Mouse (Mus musculus) midbrain, embryonic 10.5 days (tissue): ENCODE measurements around the gene Ndufs1. TPM values are rescaled to one million over a fixed set of nuclear protein-coding genes. Genes with fewer than 3 reads are reported as not detected.
"Not testable (repeated sequence)": the region's sequence is repeated elsewhere in the genome, so short reads cannot be mapped to it uniquely, and the experiment has no call there.

Source experiments
- DNase-seq: peaks from one replicate; pipeline ENCODE4 v3.0.0-alpha.2; 2017; ENCODE audit warnings: low spot score
- H3K27ac ChIP-seq: fragments of 300-500 bp; sonication (generic); replicated peaks from 2 replicates; pipeline ENCODE4 v1.5.1; 2016; ENCODE audit warnings: mild to moderate bottlenecking
- H3K27me3 ChIP-seq: fragments of 300-500 bp; sonication (generic); 2 replicates; pipeline ENCODE4 v1.6.1; 2016; ENCODE audit warnings: low read depth, mild to moderate bottlenecking; ENCODE audit not compliant: poor library complexity, severe bottlenecking
- H3K36me3 ChIP-seq: fragments of 300-500 bp; sonication (generic); 2 replicates; pipeline ENCODE4 v1.6.1; 2016; ENCODE audit warnings: mild to moderate bottlenecking, moderate library complexity
- H3K4me1 ChIP-seq: fragments of 300-500 bp; sonication (generic); 2 replicates; pipeline ENCODE4 v1.6.1; 2016
- H3K4me3 ChIP-seq: fragments of 300-500 bp; sonication (generic); 2 replicates; pipeline ENCODE4 v1.5.1; 2016; ENCODE audit warnings: mild to moderate bottlenecking, moderate library complexity
- H3K9me3 ChIP-seq: fragments of 300-500 bp; sonication (generic); replicated peaks from 2 replicates; pipeline ENCODE4 v1.6.1; 2016; ENCODE audit warnings: mild to moderate bottlenecking
- WGBS: fragments of 180-500 bp; shearing (Covaris S2); methylation state at CpG from one replicate; pipeline ENCODE4 v1.1.7; 2016; 5-methylcytosine and 5-hydroxymethylcytosine counted together
- polyA plus RNA-seq: library from polyadenylated mRNA; unstranded; fragments of >200 nt; fragmentation: Nextera tagmentation; extraction: Ambion mirVana; gene quantifications from 2 replicates; pipeline ENCODE4 v1.2.1, GENCODE M21; 2016

The Ndufs1 gene
- polyA plus RNA-seq, 1 experiment from 2014 or later = 142 TPM

DNA sequence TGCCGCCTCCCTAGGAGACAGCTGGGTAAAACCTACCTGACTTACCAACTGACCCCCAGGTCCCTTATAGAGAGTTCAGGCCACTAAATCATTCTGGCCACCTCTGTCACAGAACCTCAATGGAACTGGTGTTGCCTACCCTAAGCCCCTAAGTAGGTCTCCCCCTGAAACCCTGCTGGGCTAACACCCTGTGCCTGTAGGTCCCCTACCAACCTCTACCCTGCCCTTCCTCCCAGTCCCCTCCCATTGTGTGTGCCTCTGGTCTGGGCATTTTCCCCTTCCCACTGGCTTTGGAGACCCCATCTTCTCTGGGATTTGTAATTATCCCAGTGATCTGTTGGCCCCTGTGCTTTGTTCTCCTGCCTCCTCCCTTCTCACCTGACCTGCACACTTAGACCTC is 26.8 kb upstream of the Ndufs1 start:
- 55% methylated on average over 1 of the region's 1 CpGs for WGBS
- peaks cover 10% of the 10 kb centered on the region; the same call in 1 of the 2 replicates for H3K9me3 ChIP-seq
- H3K4me1 ChIP-seq = peaks cover 34% of the 10 kb centered on the region
- H3K36me3 ChIP-seq = peaks cover 6% of the 10 kb centered on the region
- no peak for DNase-seq
- H3K27me3 ChIP-seq = peaks cover 11% of the 10 kb centered on the region; the same call in 1 of the 2 replicates
- peak overlapping the region; percentile 4; the same call in 1 of the 2 replicates for H3K4me3 ChIP-seq
- peak overlapping the region; percentile 88 for H3K27ac ChIP-seq

DNA sequence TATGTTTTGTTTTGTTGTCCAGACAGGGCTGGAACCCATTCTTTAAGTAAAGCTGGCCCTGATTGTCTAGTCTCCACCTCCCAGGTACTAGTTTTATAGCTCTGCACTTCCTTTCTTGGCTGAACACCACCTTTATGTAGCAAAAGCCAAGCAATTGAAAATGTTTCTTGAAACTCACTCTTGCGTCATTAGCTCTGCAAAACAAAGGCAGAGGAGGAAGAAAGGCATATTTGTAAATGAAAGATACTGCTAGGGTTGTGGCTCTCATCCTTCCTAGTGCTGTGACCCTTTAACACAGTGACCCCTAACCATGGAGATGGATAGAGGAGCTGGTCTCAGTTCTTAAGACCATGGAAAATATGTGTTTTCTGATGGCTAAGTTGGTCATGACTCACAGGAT is 25.0 kb upstream of the Ndufs1 start:
- H3K36me3 ChIP-seq = peaks cover 6% of the 10 kb centered on the region
- DNase-seq = no peak
- H3K27me3 ChIP-seq = no peaks in the 10 kb centered on the region; the same call in 1 of the 2 replicates
- no peak overlapping the region for H3K27ac ChIP-seq
- peaks cover 10% of the 10 kb centered on the region; the same call in 1 of the 2 replicates for H3K9me3 ChIP-seq
- H3K4me3 ChIP-seq = no peak overlapping the region
- peaks cover 34% of the 10 kb centered on the region for H3K4me1 ChIP-seq
- 69% methylated on average over 1 of the region's 1 CpGs for WGBS

DNA sequence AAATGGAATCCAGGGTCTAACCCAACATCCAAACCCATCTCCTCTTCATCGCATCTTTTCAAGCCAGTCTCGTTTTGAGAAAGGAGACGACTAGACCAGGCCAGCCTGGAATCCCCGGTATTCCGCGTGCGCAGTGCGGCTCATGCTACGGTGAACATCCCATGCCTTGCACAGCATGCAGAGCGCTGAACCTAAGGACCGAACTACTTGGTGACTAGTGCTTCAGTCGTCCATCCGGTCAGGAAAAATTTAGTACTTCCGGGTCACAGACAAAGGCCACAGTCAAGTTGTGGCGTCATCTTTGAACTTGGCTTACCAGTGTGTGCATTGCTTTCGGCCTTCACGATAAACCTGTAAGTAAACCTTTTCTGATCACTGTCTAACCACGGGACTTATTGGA is 23.7 kb upstream of the Ndufs1 start:
- Histone ChIP-seq H3K36me3 (peaks cover 6% of the 10 kb centered on the region), H3K27ac (no peak overlapping the region), H3K27me3 (no peaks in the 10 kb centered on the region; the same call in 1 of the 2 replicates), H3K4me3 (no peak overlapping the region), H3K4me1 (peaks cover 25% of the 10 kb centered on the region), H3K9me3 (peaks cover 10% of the 10 kb centered on the region; the same call in 1 of the 2 replicates)
- WGBS = 96% methylated on average over 18 of the region's 18 CpGs
- DNase-seq = no peak

DNA sequence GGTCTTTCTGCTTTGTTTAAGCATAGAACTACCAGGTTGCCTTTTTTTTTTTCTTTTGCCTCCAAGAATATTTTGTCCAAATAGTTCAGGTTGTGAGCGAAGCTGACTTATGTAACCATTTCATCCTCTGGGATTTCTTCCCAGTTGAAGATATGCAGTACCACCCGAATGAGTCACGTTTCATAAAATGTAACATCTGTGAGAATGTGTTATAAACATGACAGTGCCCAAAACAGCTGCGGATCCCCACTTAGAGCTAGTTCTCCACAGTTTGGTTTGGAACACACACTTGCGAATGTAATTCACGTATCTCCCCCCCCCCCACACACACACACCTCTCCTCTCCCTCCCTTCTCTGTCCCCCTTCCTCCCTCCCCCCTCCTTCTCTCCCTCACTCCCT is 22.8 kb upstream of the Ndufs1 start:
- Histone ChIP-seq H3K27me3 (no peaks in the 10 kb centered on the region; the same call in 1 of the 2 replicates), H3K27ac (no peak overlapping the region), H3K4me1 (peaks cover 16% of the 10 kb centered on the region), H3K9me3 (peaks cover 10% of the 10 kb centered on the region; the same call in 1 of the 2 replicates), H3K36me3 (peaks cover 6% of the 10 kb centered on the region), H3K4me3 (no peak overlapping the region)
- DNase-seq = no peak
- WGBS = 89% methylated on average over 6 of the region's 6 CpGs

DNA sequence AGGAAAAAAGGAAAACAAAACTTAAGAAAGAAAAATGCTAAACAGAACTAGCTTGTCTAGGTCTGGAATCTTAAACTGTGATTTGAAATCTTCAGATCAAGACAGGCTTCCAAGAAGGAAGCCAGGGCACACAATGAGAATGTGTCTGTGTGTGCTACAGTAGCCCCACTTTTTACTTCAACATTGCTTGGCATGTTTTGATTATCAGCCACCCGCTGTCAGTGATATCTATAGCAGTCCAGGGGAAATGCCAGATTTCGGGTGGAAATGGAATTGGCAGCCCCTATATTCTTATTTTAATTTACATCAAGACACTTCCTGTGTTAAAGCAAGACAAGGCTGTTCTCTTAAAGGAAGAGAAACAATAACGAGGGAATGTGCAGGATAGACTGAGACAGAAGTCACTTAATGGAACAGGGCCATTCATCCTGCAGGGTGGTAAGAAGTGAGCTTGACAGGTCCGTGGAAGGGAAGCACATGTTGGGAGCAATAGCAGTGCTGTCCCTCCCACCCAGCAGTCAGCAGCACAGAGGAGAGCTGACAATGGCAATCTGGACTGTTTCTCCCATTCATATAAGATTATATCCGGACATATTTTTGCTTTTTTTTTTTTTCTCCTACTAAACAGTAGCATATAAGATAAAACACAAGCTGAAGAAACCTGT is 19.3 kb upstream of the Ndufs1 start:
- Histone ChIP-seq H3K36me3 (peaks cover 6% of the 10 kb centered on the region), H3K4me1 (no peaks in the 10 kb centered on the region), H3K27ac (no peak overlapping the region), H3K27me3 (no peaks in the 10 kb centered on the region), H3K4me3 (no peak overlapping the region), H3K9me3 (peaks cover 10% of the 10 kb centered on the region; the same call in 1 of the 2 replicates)
- DNase-seq = no peak
- WGBS = 81% methylated on average over 5 of the region's 5 CpGs

DNA sequence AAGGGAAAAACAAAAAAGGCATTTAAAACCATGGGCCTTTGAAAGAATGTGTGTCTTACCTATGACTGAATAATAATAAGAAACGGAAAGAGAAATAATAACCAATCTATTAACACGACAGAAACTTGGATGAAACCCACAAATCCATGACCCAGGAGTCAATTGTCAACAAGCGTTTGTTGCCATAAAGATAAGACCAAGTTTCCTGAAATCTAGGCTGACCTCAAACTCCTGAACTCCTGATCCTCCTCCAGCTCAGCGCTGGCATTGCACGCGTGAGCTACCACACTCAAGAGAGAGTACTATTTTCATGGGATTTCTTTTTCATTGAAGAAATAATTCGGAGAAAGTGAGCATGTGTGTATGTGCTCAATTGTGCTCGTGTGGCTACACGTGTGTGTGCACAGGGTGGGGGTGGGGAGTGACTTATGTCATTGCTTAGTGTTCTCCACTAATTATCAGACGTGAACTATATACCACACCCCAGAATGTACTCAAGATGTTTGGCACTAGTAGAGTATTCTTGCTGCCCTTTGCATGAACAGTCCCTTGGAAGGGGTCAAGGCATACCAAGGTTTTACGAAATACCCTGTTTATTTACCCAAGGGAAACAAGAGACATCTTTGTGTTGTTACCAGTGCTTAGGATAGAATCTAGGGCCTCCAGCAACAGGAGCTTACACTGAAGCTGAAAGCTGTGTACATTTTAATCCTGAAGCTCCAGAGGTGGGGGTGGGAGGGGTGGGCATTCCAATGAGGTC is 15.9 kb upstream of the Ndufs1 start:
- Histone ChIP-seq H3K4me1 (no peaks in the 10 kb centered on the region), H3K9me3 (no peaks in the 10 kb centered on the region), H3K27ac (no peak overlapping the region), H3K4me3 (no peak overlapping the region), H3K36me3 (no peaks in the 10 kb centered on the region), H3K27me3 (no peaks in the 10 kb centered on the region)
- WGBS = 88% methylated on average over 11 of the region's 11 CpGs
- DNase-seq = no peak

DNA sequence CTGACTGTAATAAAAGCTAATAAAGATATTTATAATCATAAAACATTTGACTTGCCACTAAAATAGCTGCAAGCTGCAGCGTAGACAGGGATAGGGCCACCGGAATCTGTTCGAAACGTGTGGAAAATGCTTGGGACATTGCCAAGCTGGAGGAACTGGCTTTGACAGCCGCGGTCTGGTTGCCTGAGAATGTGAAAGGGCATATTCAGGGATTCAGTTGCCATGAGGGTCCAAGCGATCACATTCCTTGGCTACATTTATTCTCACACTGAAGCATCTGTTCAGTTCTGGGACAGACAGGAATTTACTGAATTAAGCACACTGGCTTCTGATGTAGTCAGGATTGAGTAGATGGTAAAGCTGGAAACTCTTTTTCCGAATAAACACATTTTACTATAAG is 14.2 kb upstream of the Ndufs1 start:
- no peak for DNase-seq
- Histone ChIP-seq H3K4me1 (no peaks in the 10 kb centered on the region), H3K27ac (no peak overlapping the region), H3K27me3 (no peaks in the 10 kb centered on the region), H3K36me3 (no peaks in the 10 kb centered on the region), H3K4me3 (no peak overlapping the region), H3K9me3 (no peaks in the 10 kb centered on the region)
- 91% methylated on average over 8 of the region's 8 CpGs for WGBS

DNA sequence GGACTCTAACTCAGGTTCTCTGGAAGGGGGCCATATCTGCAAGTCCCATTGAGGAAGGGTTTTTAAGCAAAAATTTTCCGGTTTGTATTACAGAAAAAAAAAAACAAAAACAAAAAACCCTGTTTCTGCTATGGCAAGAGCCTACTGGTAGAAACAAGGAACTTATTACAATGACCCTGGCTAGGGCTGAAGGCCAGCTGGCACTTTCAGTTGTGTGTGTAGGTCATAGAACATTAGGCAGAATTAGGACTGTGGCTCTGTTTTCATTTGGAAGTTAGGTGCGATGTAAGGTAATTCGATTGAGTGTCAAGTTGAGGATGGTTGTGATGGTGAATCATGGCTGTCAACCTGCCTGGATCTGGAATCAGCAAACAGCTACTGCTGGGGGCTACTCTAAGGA is 11.9 kb upstream of the Ndufs1 start:
- 95% methylated on average over 3 of the region's 3 CpGs for WGBS
- Histone ChIP-seq H3K36me3 (0 out of 2 replicates have a peak, but pooled peaks cover 2% of the 10 kb centered on the region), H3K9me3 (no peaks in the 10 kb centered on the region), H3K4me3 (no peak overlapping the region), H3K27me3 (no peaks in the 10 kb centered on the region), H3K27ac (no peak overlapping the region), H3K4me1 (no peaks in the 10 kb centered on the region)
- DNase-seq = no peak

DNA sequence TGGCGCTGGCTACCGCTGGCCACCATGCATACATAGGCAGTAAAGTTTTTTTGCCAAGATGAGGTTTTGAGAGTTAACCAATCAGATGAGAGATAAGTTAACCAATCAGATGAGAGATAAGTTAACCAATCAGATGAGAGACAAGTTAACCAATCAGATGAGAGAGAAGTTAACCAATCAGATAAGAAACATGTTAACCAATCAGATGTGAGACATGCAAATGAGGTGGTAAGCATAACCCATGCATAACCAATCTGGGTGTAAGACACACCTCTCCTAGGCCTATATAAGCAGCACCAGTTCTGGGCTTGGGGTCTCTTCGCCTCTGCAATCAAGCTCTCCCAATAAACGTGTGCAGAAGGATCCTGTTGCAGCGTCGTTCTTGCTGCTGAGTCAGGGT is 8.8 kb upstream of the Ndufs1 start:
- H3K4me1 ChIP-seq, DNase-seq, H3K9me3 ChIP-seq, H3K27me3 ChIP-seq, H3K4me3 ChIP-seq, H3K27ac ChIP-seq: not testable (repeated sequence)
- WGBS = 96% methylated on average over 6 of the region's 6 CpGs
- H3K36me3 ChIP-seq = peaks cover 20% of the 10 kb centered on the region

DNA sequence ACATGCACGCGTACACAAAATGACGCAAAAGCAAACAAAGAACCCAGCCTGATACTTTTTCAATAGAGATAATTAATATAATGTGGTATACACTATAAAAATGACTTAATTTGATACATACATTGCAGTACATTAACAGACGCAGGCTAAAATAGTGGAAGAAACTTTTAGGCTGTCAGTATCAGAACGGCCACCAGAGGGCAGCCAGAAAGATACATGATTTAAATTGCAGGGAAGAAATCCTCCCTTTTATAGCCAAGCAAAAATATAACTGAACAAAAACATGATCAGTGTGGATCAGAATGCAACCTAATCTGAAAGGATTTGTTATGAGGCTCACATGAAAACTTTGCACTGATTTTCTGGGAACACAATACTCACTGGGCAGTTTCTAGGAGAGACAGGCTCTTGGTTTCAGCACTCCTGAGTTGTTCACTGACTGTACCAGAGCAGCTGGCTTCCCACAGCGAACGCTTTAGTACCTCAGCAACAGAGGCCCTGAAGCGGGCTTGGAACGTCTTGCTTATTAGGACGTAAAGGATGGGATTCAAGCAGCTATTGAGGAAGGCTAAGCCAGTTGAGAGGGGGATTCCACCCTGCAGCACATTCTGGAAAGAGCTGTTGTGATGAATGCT is 6.1 kb upstream of the Ndufs1 start:
- no peak overlapping the region for H3K4me3 ChIP-seq
- 63% methylated on average over 10 of the region's 10 CpGs for WGBS
- H3K36me3 ChIP-seq = peaks cover 46% of the 10 kb centered on the region
- H3K9me3 ChIP-seq = no peaks in the 10 kb centered on the region
- no peak overlapping the region for H3K27ac ChIP-seq
- peaks cover 11% of the 10 kb centered on the region for H3K4me1 ChIP-seq
- DNase-seq = peak; percentile 42
- no peaks in the 10 kb centered on the region for H3K27me3 ChIP-seq

DNA sequence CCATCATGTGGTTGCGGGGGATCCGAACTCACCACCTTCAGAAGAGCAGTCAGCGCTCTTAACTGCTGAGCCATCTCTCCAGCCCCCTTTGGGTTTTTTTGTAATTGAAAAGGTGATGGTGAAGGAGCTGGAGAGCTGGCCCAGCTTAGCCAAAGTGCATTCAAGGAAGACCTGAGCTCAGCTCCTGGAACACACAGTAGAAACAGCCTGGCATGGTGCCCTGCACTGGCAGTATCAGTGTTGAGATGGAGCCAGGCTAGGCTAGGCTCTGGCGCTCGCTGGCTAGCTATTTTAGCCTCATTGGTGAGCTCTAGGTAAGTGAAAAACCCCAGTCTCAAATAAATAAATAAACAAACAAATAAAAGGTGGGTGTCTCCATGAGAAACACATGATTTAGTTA is 5.6 kb upstream of the Ndufs1 start:
- H3K9me3 ChIP-seq = no peaks in the 10 kb centered on the region
- WGBS = 78% methylated on average over 5 of the region's 5 CpGs
- no peaks in the 10 kb centered on the region for H3K27me3 ChIP-seq
- H3K4me1 ChIP-seq = peaks cover 15% of the 10 kb centered on the region
- no peak for DNase-seq
- H3K4me3 ChIP-seq = no peak overlapping the region
- H3K27ac ChIP-seq = no peak overlapping the region
- peaks cover 48% of the 10 kb centered on the region for H3K36me3 ChIP-seq

DNA sequence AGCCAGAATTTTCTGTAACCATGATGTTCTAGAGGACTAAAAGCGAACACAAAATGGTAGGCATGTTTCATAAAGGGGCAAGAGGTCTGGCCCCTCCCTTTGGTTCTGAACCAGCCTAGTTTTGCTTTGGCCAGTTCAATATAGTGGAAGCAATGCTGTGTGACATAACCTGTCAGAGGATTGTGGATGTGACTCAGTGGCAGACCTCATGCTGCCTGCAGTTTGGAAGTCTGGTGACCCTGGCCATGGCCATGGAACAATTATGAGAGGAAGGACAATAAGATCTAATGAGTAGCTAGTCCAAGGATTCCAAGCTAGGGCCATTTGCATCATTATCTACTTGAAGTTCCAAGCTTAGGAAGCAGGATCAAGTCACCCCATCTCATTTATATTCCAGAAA is 4.8 kb upstream of the Ndufs1 start:
- H3K4me1 ChIP-seq = peaks cover 15% of the 10 kb centered on the region
- H3K9me3 ChIP-seq = no peaks in the 10 kb centered on the region
- H3K36me3 ChIP-seq = peaks cover 48% of the 10 kb centered on the region
- H3K4me3 ChIP-seq = no peak overlapping the region
- H3K27ac ChIP-seq = no peak overlapping the region
- H3K27me3 ChIP-seq = no peaks in the 10 kb centered on the region
- no peak for DNase-seq
- 89% methylated on average over 1 of the region's 1 CpGs for WGBS

DNA sequence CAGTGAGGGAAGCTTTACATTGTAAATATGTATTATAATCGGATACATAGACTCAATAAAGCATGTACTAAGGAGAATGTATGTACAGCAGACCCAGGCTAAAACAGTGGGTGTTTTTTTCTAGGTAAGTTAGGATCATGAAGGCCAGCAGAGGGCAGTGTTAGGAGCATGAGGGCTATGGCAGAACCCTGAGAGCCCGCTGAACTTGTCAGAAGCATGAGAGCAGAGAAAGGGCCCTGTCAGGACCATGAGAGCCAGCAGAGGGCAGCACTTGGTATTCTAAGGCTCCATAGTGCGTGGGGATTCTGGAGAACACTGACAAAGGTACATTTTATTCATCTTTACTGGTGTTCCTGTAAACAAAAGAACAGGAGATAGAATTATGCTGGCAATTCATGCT is 4.4 kb upstream of the Ndufs1 start:
- WGBS = 10% methylated on average over 3 of the region's 3 CpGs
- Histone ChIP-seq H3K9me3 (no peaks in the 10 kb centered on the region), H3K36me3 (peaks cover 48% of the 10 kb centered on the region), H3K27me3 (no peaks in the 10 kb centered on the region), H3K27ac (no peak overlapping the region), H3K4me3 (no peak overlapping the region), H3K4me1 (peaks cover 15% of the 10 kb centered on the region)
- peak; percentile 92 for DNase-seq
